Mouse (Mus musculus) cerebellum, adult 2 months (tissue): ENCODE results near the gene D1Ertd622e. TPM values are rescaled to one million over a fixed set of nuclear protein-coding genes. Genes with fewer than 3 reads are reported as not detected.

ENCODE experiments used
- DNase-seq, 2 experiments: peaks; one replicate each; pipeline ENCODE4 v3.0.0; 2021
- H3K27ac ChIP-seq: fragments of 200-500 bp; 2 replicates; pipeline ENCODE4 v1.5.1; 2012; ENCODE audit warnings: low read length, control low read depth, inconsistent platforms; ENCODE audit not compliant: insufficient read depth
- H3K27me3 ChIP-seq: fragments of 200-500 bp; 2 replicates; pipeline ENCODE4 v1.6.1; 2012; ENCODE audit warnings: inconsistent platforms, mild to moderate bottlenecking, low read length, moderate library complexity; ENCODE audit not compliant: control insufficient read depth, insufficient read depth
- H3K4me1 ChIP-seq: fragments of 200-500 bp; 2 replicates; pipeline ENCODE4 v1.6.1; 2011; ENCODE audit warnings: low read length; ENCODE audit not compliant: control insufficient read depth, insufficient read depth
- H3K4me3 ChIP-seq: fragments of 200-500 bp; replicated peaks from 2 replicates; pipeline ENCODE3; 2011; ENCODE audit warnings: mild to moderate bottlenecking, low read depth, low read length, control low read depth; ENCODE audit not compliant: insufficient read depth
- CTCF ChIP-seq: fragments of 200-500 bp; IDR thresholded peaks from 2 replicates; pipeline ENCODE4 v1.5.1; 2011; ENCODE audit warnings: low read depth, mild to moderate bottlenecking, control low read depth, low read length, moderate library complexity, borderline replicate concordance; ENCODE audit not compliant: insufficient read depth
- POLR2A ChIP-seq: fragments of 200-500 bp; IDR thresholded peaks from 2 replicates; pipeline ENCODE4 v1.6.1; 2011; ENCODE audit warnings: low read length, control low read depth, borderline replicate concordance; ENCODE audit not compliant: insufficient read depth
- WGBS: fragments of 180-500 bp; shearing (Covaris S2); methylation state at CpG from one replicate; pipeline ENCODE4 v1.1.7; 2018; 5-methylcytosine and 5-hydroxymethylcytosine counted together
- polyA plus RNA-seq: library from polyadenylated mRNA; depleted of rRNA; stranded (reverse); fragments of >200 nt; gene quantifications from 2 replicates; pipeline ENCODE4 v1.2.3, GENCODE M21; 2012; rRNA removed

D1Ertd622e gene
- 45.0 and 49.7 TPM in 2 replicates for polyA plus RNA-seq

GRCm38 (mm10) chr1:97661406-97662241 is at the start of gene D1Ertd622e:
TSS of gene D1Ertd622e (minus strand) at chr1:97662074.
- Histone ChIP-seq H3K27me3 (no peaks in the 10 kb centered on the region), H3K4me1 (peaks cover 7% of the 10 kb centered on the region), H3K27ac (peak within 1 kb of the TSS; percentile 77), H3K4me3 (peak within 1 kb of the TSS; percentile 74)
- DNase-seq = peak; percentile 87 to 91
- under 1% methylated on average over 96 of the region's 106 CpGs for WGBS
- no peak for TF ChIP-seq CTCF
- TF ChIP-seq POLR2A = peak; percentile 23; the same call in 1 of the 2 replicates

- H3K27ac ChIP-seq = no peak overlapping the region
- TF ChIP-seq CTCF (no peak), POLR2A (no peak)
- H3K4me1 ChIP-seq = no peaks in the 10 kb centered on the region
- DNase-seq = no peak
- no peak overlapping the region for H3K4me3 ChIP-seq
- no peaks in the 10 kb centered on the region for H3K27me3 ChIP-seq
- 70% methylated on average over 3 of the region's 3 CpGs for WGBS
Observed at GRCm38 (mm10) chr1:97710520-97710919, 48.6 kb upstream of the D1Ertd622e start.

DNA sequence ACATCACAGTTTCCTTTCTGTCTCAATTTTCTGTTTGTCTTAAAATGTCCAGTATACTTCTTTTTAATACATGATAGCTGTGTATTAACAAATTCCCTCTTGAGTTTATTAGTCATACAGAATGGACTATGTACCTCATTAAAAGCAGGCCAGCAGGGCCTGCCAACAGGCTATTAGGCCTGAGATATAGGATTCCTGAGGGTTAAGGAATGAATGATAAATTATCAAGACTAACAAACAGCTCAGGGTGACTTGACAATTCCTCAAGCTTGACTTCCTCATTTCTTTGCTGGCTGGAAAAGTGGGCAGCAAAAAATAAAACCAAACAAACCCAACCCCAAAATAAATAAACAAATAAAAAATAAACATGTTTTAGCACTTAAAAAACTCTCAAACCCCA is 43.5 kb upstream of the D1Ertd622e start:
- Histone ChIP-seq H3K27ac (no peak overlapping the region), H3K27me3 (no peaks in the 10 kb centered on the region), H3K4me3 (no peak overlapping the region), H3K4me1 (no peaks in the 10 kb centered on the region)
- DNase-seq = no peak
- TF ChIP-seq CTCF (no peak), POLR2A (no peak)

- Histone ChIP-seq H3K27me3 (no peaks in the 10 kb centered on the region), H3K27ac (no peak overlapping the region), H3K4me3 (no peak overlapping the region), H3K4me1 (no peaks in the 10 kb centered on the region)
- 97% methylated on average over 1 of the region's 1 CpGs for WGBS
- no peak for DNase-seq
- TF ChIP-seq CTCF (no peak), POLR2A (no peak)
Observed at GRCm38 (mm10) chr1:97704646-97705045, 42.8 kb upstream of the D1Ertd622e start.

- 15% methylated on average over 11 of the region's 11 CpGs for WGBS
- TF ChIP-seq POLR2A = no peak
- TF ChIP-seq CTCF = no peak
- DNase-seq = no peak
Observed at GRCm38 (mm10) chr1:97698956-97699570, 37.2 kb upstream of the D1Ertd622e start.

GRCm38 (mm10) chr1:97697273-97697672 is 35.4 kb upstream of the D1Ertd622e start:
- Histone ChIP-seq H3K27me3 (no peaks in the 10 kb centered on the region), H3K4me1 (no peaks in the 10 kb centered on the region), H3K27ac (no peak overlapping the region), H3K4me3 (no peak overlapping the region)
- 94% methylated on average over 1 of the region's 1 CpGs for WGBS
- no peak for DNase-seq
- TF ChIP-seq POLR2A (no peak), CTCF (no peak)

More at GRCm38 (mm10) chr1:97698956-97699570, 37.2 kb upstream of the D1Ertd622e start:
- no peak overlapping the region for H3K27ac ChIP-seq
- no peak overlapping the region for H3K4me3 ChIP-seq
- H3K4me1 ChIP-seq = no peaks in the 10 kb centered on the region
- no peaks in the 10 kb centered on the region for H3K27me3 ChIP-seq

- Histone ChIP-seq H3K4me1 (no peaks in the 10 kb centered on the region), H3K27me3 (no peaks in the 10 kb centered on the region), H3K4me3 (no peak overlapping the region), H3K27ac (no peak overlapping the region)
- TF ChIP-seq POLR2A (no peak), CTCF (no peak)
- DNase-seq = no peak
Observed at GRCm38 (mm10) chr1:97693825-97694224, 32.0 kb upstream of the D1Ertd622e start.

DNA sequence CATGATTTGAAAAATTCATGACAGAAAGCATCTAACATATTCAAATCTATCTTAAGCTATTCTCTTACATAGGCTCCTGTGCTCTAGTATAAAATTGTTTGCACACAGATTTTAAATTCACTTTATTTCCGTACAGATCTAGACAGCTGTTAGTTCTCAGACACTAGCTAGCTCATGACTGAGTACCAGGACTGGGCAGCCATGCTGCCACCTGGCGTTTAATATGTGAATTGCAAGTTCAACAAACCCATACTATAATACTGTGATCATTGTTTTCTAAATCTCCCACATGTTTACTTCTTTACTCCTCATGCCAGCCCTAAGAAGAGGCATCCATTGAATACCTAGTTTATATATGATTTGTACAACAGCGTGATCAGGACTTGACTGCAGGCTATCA is 26.9 kb upstream of the D1Ertd622e start:
- peak in 1 of 2 experiments; percentile 12 for DNase-seq
- no peak overlapping the region for H3K4me3 ChIP-seq
- H3K27ac ChIP-seq = no peak overlapping the region
- WGBS = 8% methylated on average over 3 of the region's 3 CpGs
- no peaks in the 10 kb centered on the region for H3K4me1 ChIP-seq
- no peaks in the 10 kb centered on the region for H3K27me3 ChIP-seq
- no peak for TF ChIP-seq POLR2A
- peak; percentile 61; the same call in 1 of the 2 replicates for TF ChIP-seq CTCF
